Mouse (Mus musculus): ENCODE measurements at regions not wholly inside any gene's neighbourhood (a gene's known extent, or its start where the extent isn't known, plus 50 kb on each side); places are given as distances from the start of the nearest gene placed in this dataset.
A peak's percentile ranks its signal among the peaks of the same experiment; 100 is the strongest.

GRCm38 (mm10) chr1:185096741-185097140 is 97.4 kb upstream of the Mark1 start:
- WGBS = 92% methylated on average over 4 of the region's 4 CpGs
- no peak overlapping the region for H3K9ac ChIP-seq (ENCODE audit: low read length)

DNA sequence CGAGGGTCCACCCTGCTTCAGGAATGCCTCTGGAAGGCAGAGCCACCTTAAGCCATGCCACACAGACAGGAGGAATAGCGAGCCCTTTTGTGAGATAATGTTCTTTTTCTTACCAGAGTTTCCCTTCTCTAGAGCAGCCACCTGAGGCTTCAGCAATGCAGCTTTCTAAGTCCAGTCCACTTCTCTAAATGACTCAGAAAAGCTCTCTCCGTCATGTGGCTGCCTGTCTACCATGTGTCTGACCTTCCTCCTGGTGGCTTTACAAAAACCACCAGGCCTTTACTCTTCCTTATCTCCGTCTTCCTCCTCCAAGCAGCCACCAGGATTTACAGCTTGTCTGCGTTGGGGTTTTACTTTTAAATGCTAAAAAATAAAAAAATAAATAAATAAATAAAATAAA is 93.4 kb upstream of the Mark1 start:
- no peaks in the 10 kb centered on the region for H3K27me3 ChIP-seq (ENCODE audit: control insufficient read depth, insufficient read depth, low read length)
- H3K9me3 ChIP-seq (ENCODE audit: control insufficient read depth, low read length) = no peaks in the 10 kb centered on the region
- H3K9ac ChIP-seq (ENCODE audit: low read length) = no peak overlapping the region
- H3K4me3 ChIP-seq (ENCODE audit: low read depth, low read length) = no peak overlapping the region
- peak; percentile 59 for DNase-seq (ENCODE audit: low spot score, missing footprints)
- no peak overlapping the region for H3K4me2 ChIP-seq
- WGBS = 92% methylated on average over 5 of the region's 5 CpGs
- H3K27ac ChIP-seq (ENCODE audit: low read depth, low read length) = no peak overlapping the region
- no peak for ATAC-seq (ENCODE audit: low FRiP score)
- H3K4me1 ChIP-seq (ENCODE audit: control insufficient read depth, insufficient read depth, low read length) = no peaks in the 10 kb centered on the region; the same call in 1 of the 2 replicates
- no peaks in the 10 kb centered on the region for H3K36me3 ChIP-seq (ENCODE audit: control insufficient read depth, insufficient read depth, low read length)

More at GRCm38 (mm10) chr1:185096741-185097140, 97.4 kb upstream of the Mark1 start:
- Histone ChIP-seq H3K4me2 (no peak overlapping the region), H3K27me3 (ENCODE audit: control insufficient read depth, insufficient read depth, low read length) (no peaks in the 10 kb centered on the region), H3K4me1 (ENCODE audit: control insufficient read depth, insufficient read depth, low read length) (peaks cover 25% of the 10 kb centered on the region), H3K4me3 (ENCODE audit: low read depth, low read length) (no peak overlapping the region), H3K36me3 (ENCODE audit: control insufficient read depth, insufficient read depth, low read length) (no peaks in the 10 kb centered on the region), H3K9me3 (ENCODE audit: control insufficient read depth, low read length) (no peaks in the 10 kb centered on the region), H3K27ac (ENCODE audit: low read depth, low read length) (no peak overlapping the region)
- DNase-seq (ENCODE audit: low spot score, missing footprints) (peak; percentile 53), ATAC-seq (ENCODE audit: low FRiP score) (no peak)

- H3K36me3 ChIP-seq (ENCODE audit: control insufficient read depth, insufficient read depth, low read length) = no peaks in the 10 kb centered on the region
- DNase-seq (ENCODE audit: low spot score, missing footprints) (peak; percentile 83), ATAC-seq (ENCODE audit: low FRiP score) (peak; percentile 38; the same call in 1 of the 2 replicates)
- no peak overlapping the region for H3K9ac ChIP-seq (ENCODE audit: low read length)
- H3K27me3 ChIP-seq (ENCODE audit: control insufficient read depth, insufficient read depth, low read length) = no peaks in the 10 kb centered on the region
- no peaks in the 10 kb centered on the region for H3K4me1 ChIP-seq (ENCODE audit: control insufficient read depth, insufficient read depth, low read length)
- 63% methylated on average over 21 of the region's 21 CpGs for WGBS
- no peak overlapping the region for H3K27ac ChIP-seq (ENCODE audit: low read depth, low read length)
- no peaks in the 10 kb centered on the region for H3K9me3 ChIP-seq (ENCODE audit: control insufficient read depth, low read length)
- no peak overlapping the region for H3K4me3 ChIP-seq (ENCODE audit: low read depth, low read length)
- H3K4me2 ChIP-seq = no peak overlapping the region
Measured at GRCm38 (mm10) chr1:185091816-185092558, 92.6 kb upstream of the Mark1 start.

- H3K36me3 ChIP-seq (ENCODE audit: control insufficient read depth, insufficient read depth, low read length) = no peaks in the 10 kb centered on the region
- no peak overlapping the region for H3K4me3 ChIP-seq (ENCODE audit: low read depth, low read length)
- no peak for ATAC-seq (ENCODE audit: low FRiP score)
- no peaks in the 10 kb centered on the region for H3K9me3 ChIP-seq (ENCODE audit: control insufficient read depth, low read length)
- no peak overlapping the region for H3K9ac ChIP-seq (ENCODE audit: low read length)
- H3K4me1 ChIP-seq (ENCODE audit: control insufficient read depth, insufficient read depth, low read length) = no peaks in the 10 kb centered on the region
- WGBS = 91% methylated on average over 2 of the region's 2 CpGs
- no peak for DNase-seq (ENCODE audit: low spot score, missing footprints)
- no peak overlapping the region for H3K27ac ChIP-seq (ENCODE audit: low read depth, low read length)
- H3K4me2 ChIP-seq = no peak overlapping the region
- H3K27me3 ChIP-seq (ENCODE audit: control insufficient read depth, insufficient read depth, low read length) = no peaks in the 10 kb centered on the region
Measured at GRCm38 (mm10) chr1:185089196-185089595, 89.8 kb upstream of the Mark1 start.

- Histone ChIP-seq H3K4me2 (no peak overlapping the region), H3K4me1 (ENCODE audit: control insufficient read depth, insufficient read depth, low read length) (peaks cover 10% of the 10 kb centered on the region), H3K9me3 (ENCODE audit: control insufficient read depth, low read length) (no peaks in the 10 kb centered on the region), H3K27me3 (ENCODE audit: control insufficient read depth, insufficient read depth, low read length) (no peaks in the 10 kb centered on the region), H3K4me3 (ENCODE audit: low read depth, low read length) (no peak overlapping the region), H3K36me3 (ENCODE audit: control insufficient read depth, insufficient read depth, low read length) (no peaks in the 10 kb centered on the region), H3K9ac (ENCODE audit: low read length) (no peak overlapping the region), H3K27ac (ENCODE audit: low read depth, low read length) (no peak overlapping the region)
- no peak for ATAC-seq (ENCODE audit: low FRiP score)
- 85% methylated on average over 5 of the region's 5 CpGs for WGBS
- DNase-seq (ENCODE audit: low spot score, missing footprints) = no peak
Measured at GRCm38 (mm10) chr1:185083191-185083590, 83.8 kb upstream of the Mark1 start.

DNA sequence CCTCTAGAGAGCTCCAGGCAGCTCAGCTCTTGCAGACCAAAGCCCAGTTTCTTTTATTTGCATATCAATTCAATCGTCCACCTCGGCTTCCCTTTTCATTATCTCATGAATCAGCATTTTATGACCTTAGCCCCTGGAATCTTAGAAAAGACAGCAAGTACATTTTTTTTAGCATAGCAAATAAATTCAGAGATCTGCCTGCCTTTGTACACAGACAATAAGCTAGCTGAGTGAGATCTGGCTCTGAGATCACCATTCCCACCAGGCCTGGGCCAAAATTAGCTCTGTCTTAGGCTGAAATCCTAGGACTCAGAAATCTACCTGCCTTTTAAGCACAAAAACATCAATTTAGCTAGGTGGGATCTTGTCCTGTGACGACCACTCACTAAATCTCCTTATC is 80.7 kb upstream of the Mark1 start:
- H3K27ac ChIP-seq (ENCODE audit: low read depth, low read length) = no peak overlapping the region
- H3K4me2 ChIP-seq = no peak overlapping the region
- no peaks in the 10 kb centered on the region for H3K36me3 ChIP-seq (ENCODE audit: control insufficient read depth, insufficient read depth, low read length)
- peak; percentile 87 for DNase-seq (ENCODE audit: low spot score, missing footprints)
- H3K9ac ChIP-seq (ENCODE audit: low read length) = peak overlapping the region; percentile 9; the same call in 1 of the 2 replicates
- H3K27me3 ChIP-seq (ENCODE audit: control insufficient read depth, insufficient read depth, low read length) = no peaks in the 10 kb centered on the region
- ATAC-seq (ENCODE audit: low FRiP score) = no peak
- WGBS = 36% methylated on average over 3 of the region's 3 CpGs
- no peak overlapping the region for H3K4me3 ChIP-seq (ENCODE audit: low read depth, low read length)
- peaks cover 10% of the 10 kb centered on the region for H3K4me1 ChIP-seq (ENCODE audit: control insufficient read depth, insufficient read depth, low read length)
- no peaks in the 10 kb centered on the region for H3K9me3 ChIP-seq (ENCODE audit: control insufficient read depth, low read length)

- Histone ChIP-seq H3K9ac (ENCODE audit: low read length) (no peak overlapping the region), H3K27me3 (ENCODE audit: control insufficient read depth, insufficient read depth, low read length) (no peaks in the 10 kb centered on the region), H3K4me2 (no peak overlapping the region), H3K4me1 (ENCODE audit: control insufficient read depth, insufficient read depth, low read length) (peaks cover 10% of the 10 kb centered on the region), H3K9me3 (ENCODE audit: control insufficient read depth, low read length) (no peaks in the 10 kb centered on the region), H3K4me3 (ENCODE audit: low read depth, low read length) (no peak overlapping the region), H3K36me3 (ENCODE audit: control insufficient read depth, insufficient read depth, low read length) (no peaks in the 10 kb centered on the region), H3K27ac (ENCODE audit: low read depth, low read length) (no peak overlapping the region)
- DNase-seq (ENCODE audit: low spot score, missing footprints) (peak; percentile 80), ATAC-seq (ENCODE audit: low FRiP score) (no peak)
- WGBS = 55% methylated on average over 5 of the region's 5 CpGs
Measured at GRCm38 (mm10) chr1:185079331-185079880, 80.0 kb upstream of the Mark1 start.

DNA sequence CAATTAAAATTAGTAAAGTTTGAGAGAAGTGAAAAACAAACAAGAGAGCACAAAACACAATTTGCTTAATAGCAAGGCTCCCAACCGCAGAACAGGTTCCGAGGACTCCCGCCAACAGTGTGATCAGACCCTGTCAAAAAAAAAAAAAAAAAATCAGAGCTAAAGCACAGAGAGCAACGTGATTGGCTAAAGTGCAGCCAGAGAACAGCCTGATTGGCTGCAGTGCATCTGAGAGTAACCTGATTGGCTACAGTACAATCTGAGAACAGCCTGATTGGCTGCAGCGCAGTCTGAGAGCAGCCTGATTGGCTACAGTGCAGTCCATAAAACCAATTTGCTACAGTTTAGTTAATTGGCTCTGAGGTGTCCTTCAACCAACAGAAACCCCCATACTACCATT is 74.6 kb upstream of the Mark1 start:
- H3K27me3 ChIP-seq (ENCODE audit: control insufficient read depth, insufficient read depth, low read length) = no peaks in the 10 kb centered on the region
- H3K36me3 ChIP-seq (ENCODE audit: control insufficient read depth, insufficient read depth, low read length) = no peaks in the 10 kb centered on the region
- DNase-seq (ENCODE audit: low spot score, missing footprints) (peak; percentile 45), ATAC-seq (ENCODE audit: low FRiP score) (no peak)
- 91% methylated on average over 5 of the region's 5 CpGs for WGBS
- no peak overlapping the region for H3K4me2 ChIP-seq
- no peak overlapping the region for H3K9ac ChIP-seq (ENCODE audit: low read length)
- H3K4me1 ChIP-seq (ENCODE audit: control insufficient read depth, insufficient read depth, low read length) = no peaks in the 10 kb centered on the region
- no peak overlapping the region for H3K27ac ChIP-seq (ENCODE audit: low read depth, low read length)
- no peak overlapping the region for H3K4me3 ChIP-seq (ENCODE audit: low read depth, low read length)
- H3K9me3 ChIP-seq (ENCODE audit: control insufficient read depth, low read length) = no peaks in the 10 kb centered on the region

- Histone ChIP-seq H3K27me3 (ENCODE audit: control insufficient read depth, insufficient read depth, low read length) (no peaks in the 10 kb centered on the region), H3K9ac (ENCODE audit: low read length) (no peak overlapping the region), H3K27ac (ENCODE audit: low read depth, low read length) (no peak overlapping the region), H3K36me3 (ENCODE audit: control insufficient read depth, insufficient read depth, low read length) (no peaks in the 10 kb centered on the region), H3K4me1 (ENCODE audit: control insufficient read depth, insufficient read depth, low read length) (no peaks in the 10 kb centered on the region), H3K9me3 (ENCODE audit: control insufficient read depth, low read length) (no peaks in the 10 kb centered on the region), H3K4me3 (ENCODE audit: low read depth, low read length) (no peak overlapping the region), H3K4me2 (no peak overlapping the region)
- ATAC-seq (ENCODE audit: low FRiP score) = no peak
- 85% methylated on average over 6 of the region's 6 CpGs for WGBS
- DNase-seq (ENCODE audit: low spot score, missing footprints) = peak; percentile 69
Measured at GRCm38 (mm10) chr1:185072766-185073165, 73.4 kb upstream of the Mark1 start.

Data from midbrain, embryonic 11.5 days (tissue).